Mouse (Mus musculus) ovary, postnatal 14 days (tissue): ENCODE results near the gene Gm8677.
"Not testable (repeated sequence)": the region's sequence is repeated elsewhere in the genome, so short reads cannot be mapped to it uniquely, and the experiment has no call there.

Source experiments
- DNase-seq: peaks from one replicate; pipeline ENCODE4 v3.0.0; 2022; ENCODE audit warnings: low spot score

Gene Gm8677

GRCm38 (mm10) chr7:22534787-22535186, at the start of gene Gm8677:
Gene Gm8677, minus strand, starts transcription at chr7:22534887.
- DNase-seq, result not testable (repeated sequence)

- DNase-seq, result not testable (repeated sequence)
Measured at GRCm38 (mm10) chr7:22565243-22565642, 30.6 kb upstream of the Gm8677 start, which contains the start of gene Gm4201. Gene Gm4201, minus strand, starts transcription at chr7:22565343.

- DNase-seq, result not testable (repeated sequence)
Measured at GRCm38 (mm10) chr7:22522667-22523066, 12.0 kb downstream of the Gm8677 start, which contains the start of gene Vmn1r152. Gene Vmn1r152, plus strand, starts transcription at chr7:22522967.

GRCm38 (mm10) chr7:22499578-22499977, 35.1 kb downstream of the Gm8677 start, which contains the start of gene Vmn1r151:
Gene Vmn1r151, minus strand, starts transcription at chr7:22499678.
- DNase-seq, result not testable (repeated sequence)
